Mouse (Mus musculus) liver, embryonic 15.5 days (tissue): ENCODE measurements around the gene Stxbp3. TPM values are rescaled to one million over a fixed set of nuclear protein-coding genes. Genes with fewer than 3 reads are reported as not detected.
A peak's percentile ranks its signal among the peaks of the same experiment; 100 is the strongest.
"Not testable (repeated sequence)": the region's sequence is repeated elsewhere in the genome, so short reads cannot be mapped to it uniquely, and the experiment has no call there.

Experiments
- ATAC-seq: fragments of 200-750 bp; cut with Nextera tagmentation; 2 replicates; pipeline ENCODE4 v1.8.0; 2017; ENCODE audit warnings: moderate number of reproducible peaks, mild to moderate bottlenecking, moderate library complexity; ENCODE audit not compliant: insufficient read depth
- H3K27ac ChIP-seq: fragments of 300-500 bp; sonication (generic); replicated peaks from 2 replicates; pipeline ENCODE4 v1.5.1; 2015; ENCODE audit warnings: mild to moderate bottlenecking, inconsistent platforms
- H3K27me3 ChIP-seq: fragments of 300-500 bp; sonication (generic); 2 replicates; pipeline ENCODE4 v1.6.1; 2015; ENCODE audit warnings: mild to moderate bottlenecking, inconsistent platforms
- H3K36me3 ChIP-seq: fragments of 300-500 bp; sonication (generic); replicated peaks from 2 replicates; pipeline ENCODE4 v1.6.1; 2015; ENCODE audit warnings: moderate library complexity, mild to moderate bottlenecking, inconsistent platforms
- H3K4me1 ChIP-seq: fragments of 300-500 bp; sonication (generic); replicated peaks from 2 replicates; pipeline ENCODE4 v1.6.1; 2015; ENCODE audit warnings: inconsistent platforms
- H3K4me2 ChIP-seq: fragments of 300-500 bp; sonication (generic); 2 replicates; pipeline ENCODE4 v1.6.1; 2015; ENCODE audit warnings: moderate library complexity, mild to moderate bottlenecking, inconsistent platforms
- H3K4me3 ChIP-seq: fragments of 300-500 bp; sonication (generic); replicated peaks from 2 replicates; pipeline ENCODE4 v1.5.1; 2015; ENCODE audit warnings: mild to moderate bottlenecking, inconsistent platforms
- H3K9ac ChIP-seq: fragments of 300-500 bp; sonication (generic); 2 replicates; pipeline ENCODE4 v1.6.1; 2015; ENCODE audit warnings: moderate library complexity, mild to moderate bottlenecking, inconsistent platforms
- H3K9me3 ChIP-seq: fragments of 300-500 bp; sonication (generic); replicated peaks from 2 replicates; pipeline ENCODE4 v1.6.1; 2016; ENCODE audit warnings: inconsistent platforms
- WGBS: fragments of 180-500 bp; shearing (Covaris S2); methylation state at CpG from one replicate; pipeline ENCODE4 v1.1.7; 2015; ENCODE audit warnings: mixed read lengths; ENCODE audit not compliant: insufficient replicate concordance; 5-methylcytosine and 5-hydroxymethylcytosine counted together
- polyA plus RNA-seq: library from polyadenylated mRNA; unstranded; fragments of >200 nt; fragmentation: Nextera tagmentation; extraction: Ambion mirVana; gene quantifications from 2 replicates; pipeline ENCODE4 v1.2.1, GENCODE M21; 2015

Gene Stxbp3
- polyA plus RNA-seq: 16.8 and 19.2 TPM in 2 replicates

DNA sequence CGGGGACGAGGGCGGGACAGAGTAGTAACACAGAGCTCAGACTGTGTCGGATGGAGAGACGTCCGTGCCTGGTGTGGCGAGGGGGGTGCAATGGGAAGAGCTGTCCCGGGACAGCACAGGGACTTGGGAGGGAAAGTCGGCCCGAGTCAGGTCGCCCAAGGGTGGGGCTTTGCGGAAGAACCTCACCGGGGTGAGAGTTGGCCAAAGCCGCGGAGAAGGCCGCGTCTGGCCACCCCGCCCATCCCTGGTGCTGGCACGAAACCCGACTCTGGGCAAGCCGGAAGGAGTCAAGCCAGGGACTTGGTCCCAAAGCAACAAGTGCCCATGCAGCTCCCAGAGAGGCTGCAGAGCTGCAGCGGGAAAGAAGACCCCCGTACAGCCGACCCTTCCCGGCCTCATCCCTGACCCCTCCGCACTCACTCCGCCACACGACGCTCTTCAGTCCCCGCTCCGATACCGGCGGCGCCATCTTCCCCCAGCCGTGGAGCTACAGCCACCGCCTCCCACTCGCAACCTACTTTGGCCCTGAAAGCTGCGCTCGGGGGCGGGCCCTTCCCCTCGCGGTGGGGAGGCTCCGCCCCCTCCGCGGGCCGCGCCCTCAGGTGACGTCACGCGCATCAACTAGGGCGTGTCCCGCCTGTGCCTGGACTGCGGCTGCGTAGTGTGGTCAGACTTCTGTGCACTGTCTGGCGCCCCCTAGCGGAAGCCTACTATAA is at the start of gene Stxbp3:
Stxbp3 (minus strand) TSS at position 527 of the 716 bp plus-strand sequence.
- WGBS: under 1% methylated on average over 56 of the region's 56 CpGs
- peak; percentile 92 for ATAC-seq
- Histone ChIP-seq H3K4me3 (peak within 1 kb of the TSS; percentile 88), H3K27ac (peak within 1 kb of the TSS; percentile 97), H3K9me3 (no peaks in the 10 kb centered on the region), H3K4me1 (peaks cover 24% of the 10 kb centered on the region), H3K9ac (peak within 1 kb of the TSS; percentile 83), H3K4me2 (peak within 1 kb of the TSS; percentile 82), H3K27me3 (peaks cover 3% of the 10 kb centered on the region; the same call in 1 of the 2 replicates), H3K36me3 (no peaks in the 10 kb centered on the region)

GRCm38 (mm10) chr3:108889908-108890307 is 49.6 kb upstream of the Stxbp3 start, which contains the start of gene Fndc7:
TSS of gene Fndc7 (minus strand) at chr3:108890008.
- H3K27me3 ChIP-seq: no peaks in the 10 kb centered on the region
- H3K4me2 ChIP-seq: no peak within 1 kb of the TSS
- no peak for ATAC-seq
- no peak within 1 kb of the TSS for H3K27ac ChIP-seq
- H3K4me3 ChIP-seq: no peak within 1 kb of the TSS
- 68% methylated on average over 1 of the region's 1 CpGs for WGBS
- H3K36me3 ChIP-seq: no peaks in the 10 kb centered on the region
- H3K4me1 ChIP-seq: peaks cover 14% of the 10 kb centered on the region
- H3K9ac ChIP-seq: no peak within 1 kb of the TSS
- no peaks in the 10 kb centered on the region for H3K9me3 ChIP-seq

- no peak for ATAC-seq
- Histone ChIP-seq H3K4me3 (no peak overlapping the region), H3K4me1 (peaks cover 16% of the 10 kb centered on the region), H3K9ac (no peak overlapping the region), H3K9me3 (no peaks in the 10 kb centered on the region), H3K27ac (no peak overlapping the region), H3K27me3 (no peaks in the 10 kb centered on the region), H3K36me3 (no peaks in the 10 kb centered on the region), H3K4me2 (no peak overlapping the region)
- 75% methylated on average over 3 of the region's 3 CpGs for WGBS
These were observed 47.3 kb upstream of the Stxbp3 start for GRCm38 (mm10) chr3:108887618-108887975.

GRCm38 (mm10) chr3:108886934-108887617 is 46.8 kb upstream of the Stxbp3 start:
- Histone ChIP-seq H3K36me3 (no peaks in the 10 kb centered on the region), H3K9me3 (no peaks in the 10 kb centered on the region), H3K4me2 (no peak overlapping the region), H3K27ac (no peak overlapping the region), H3K4me1 (peaks cover 16% of the 10 kb centered on the region), H3K27me3 (no peaks in the 10 kb centered on the region), H3K4me3 (no peak overlapping the region), H3K9ac (no peak overlapping the region)
- no peak for ATAC-seq
- 60% methylated on average over 12 of the region's 12 CpGs for WGBS

- no peak overlapping the region for H3K4me2 ChIP-seq
- H3K9ac ChIP-seq: no peak overlapping the region
- no peaks in the 10 kb centered on the region for H3K36me3 ChIP-seq
- H3K4me3 ChIP-seq: no peak overlapping the region
- H3K9me3 ChIP-seq: no peaks in the 10 kb centered on the region
- peaks cover 18% of the 10 kb centered on the region for H3K4me1 ChIP-seq
- ATAC-seq: peak; percentile 31; the same call in 1 of the 2 replicates
- WGBS: 25% methylated on average over 9 of the region's 9 CpGs
- H3K27ac ChIP-seq: no peak overlapping the region
- H3K27me3 ChIP-seq: no peaks in the 10 kb centered on the region
These were observed 45.6 kb upstream of the Stxbp3 start for GRCm38 (mm10) chr3:108885686-108886530.

- Histone ChIP-seq H3K27ac (no peak overlapping the region), H3K4me2 (no peak overlapping the region), H3K9me3 (no peaks in the 10 kb centered on the region), H3K9ac (no peak overlapping the region), H3K4me1 (peaks cover 18% of the 10 kb centered on the region), H3K4me3 (no peak overlapping the region), H3K27me3 (no peaks in the 10 kb centered on the region), H3K36me3 (no peaks in the 10 kb centered on the region)
- WGBS: 29% methylated on average over 8 of the region's 8 CpGs
- ATAC-seq: no peak
These were observed 44.5 kb upstream of the Stxbp3 start for GRCm38 (mm10) chr3:108884706-108885289.

DNA sequence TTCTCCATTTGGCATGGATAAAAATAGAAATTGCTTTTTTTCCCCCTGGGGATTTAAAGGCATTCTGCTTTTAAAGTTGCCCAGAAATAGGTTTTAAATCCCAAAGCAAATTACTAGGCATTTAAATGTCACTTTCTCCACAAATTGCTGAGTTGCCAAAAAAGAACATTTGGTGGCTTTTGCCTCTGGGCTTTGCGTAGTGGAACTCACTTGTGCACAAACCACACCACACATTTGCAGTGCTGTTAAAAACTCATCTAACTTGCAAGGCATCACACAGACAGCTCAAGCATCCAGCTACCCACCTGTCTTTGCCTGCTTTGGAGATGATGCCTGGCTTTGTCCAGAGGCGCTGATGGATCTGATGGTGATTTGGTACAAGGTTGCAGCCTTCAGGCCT is 42.7 kb upstream of the Stxbp3 start:
- no peak for ATAC-seq

GRCm38 (mm10) chr3:108881873-108882272 is 41.5 kb upstream of the Stxbp3 start:
- not testable (repeated sequence) for H3K4me2 ChIP-seq, H3K9me3 ChIP-seq, H3K27me3 ChIP-seq, H3K36me3 ChIP-seq, H3K4me3 ChIP-seq, H3K27ac ChIP-seq, H3K9ac ChIP-seq, ATAC-seq
- WGBS: 56% methylated on average over 4 of the region's 4 CpGs
- peaks cover 18% of the 10 kb centered on the region for H3K4me1 ChIP-seq

More for the DNA sequence above, 42.7 kb upstream of the Stxbp3 start:
- no peak overlapping the region for H3K27ac ChIP-seq
- H3K36me3 ChIP-seq: no peaks in the 10 kb centered on the region
- H3K27me3 ChIP-seq: no peaks in the 10 kb centered on the region
- H3K9me3 ChIP-seq: no peaks in the 10 kb centered on the region
- H3K4me3 ChIP-seq: no peak overlapping the region
- H3K4me2 ChIP-seq: no peak overlapping the region
- WGBS: 76% methylated on average over 2 of the region's 2 CpGs
- H3K9ac ChIP-seq: no peak overlapping the region
- peaks cover 18% of the 10 kb centered on the region for H3K4me1 ChIP-seq

DNA sequence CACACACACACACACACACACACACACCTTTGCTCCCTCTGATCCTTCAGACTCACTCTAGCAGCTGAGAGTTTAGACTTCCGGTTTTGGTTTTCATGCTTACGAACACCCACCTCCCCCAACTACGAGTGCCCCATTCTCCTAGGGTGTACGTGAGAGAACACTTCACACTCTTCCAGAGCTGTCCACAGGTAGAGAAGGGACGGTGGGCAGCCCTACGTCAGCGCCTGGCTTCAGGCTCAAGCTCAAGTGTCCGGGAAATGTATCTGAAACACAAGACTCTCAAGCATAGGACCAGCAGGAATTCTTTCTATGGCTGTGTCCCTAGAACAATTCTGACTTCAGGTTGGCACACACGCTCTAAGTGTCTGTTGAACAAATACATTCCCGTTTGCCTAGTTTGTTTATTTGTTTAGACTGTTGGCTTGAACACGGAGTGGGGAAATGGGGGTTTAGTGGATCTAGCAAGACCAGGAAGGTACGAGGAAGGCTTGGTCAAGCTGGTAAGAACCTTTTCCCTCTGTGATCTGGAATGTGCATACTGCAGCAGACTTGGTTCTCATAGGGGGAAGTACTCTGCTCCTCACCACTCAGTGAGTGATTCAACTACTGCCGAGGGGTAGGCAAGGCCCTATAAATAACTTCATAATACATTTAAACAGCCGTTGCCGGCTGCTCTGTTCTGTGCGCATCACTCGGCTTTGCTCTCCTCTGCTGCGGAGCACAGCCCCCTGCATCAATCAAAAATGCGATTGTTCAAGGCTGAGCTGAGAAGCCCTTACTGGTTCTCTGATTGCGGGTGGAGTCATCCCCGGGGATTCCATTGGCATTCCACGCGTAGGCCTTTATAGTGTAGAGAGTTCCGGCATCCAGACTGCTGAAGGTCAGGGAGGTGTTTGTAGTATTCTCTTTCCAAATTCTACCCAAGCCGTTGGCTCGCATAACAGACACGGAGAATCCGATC is 40.5 kb upstream of the Stxbp3 start:
- Histone ChIP-seq H3K4me1 (peaks cover 12% of the 10 kb centered on the region; the same call in 1 of the 2 replicates), H3K27me3 (no peaks in the 10 kb centered on the region), H3K36me3 (no peaks in the 10 kb centered on the region), H3K4me3 (no peak overlapping the region), H3K9me3 (no peaks in the 10 kb centered on the region), H3K4me2 (peak overlapping the region; percentile 33; the same call in 1 of the 2 replicates), H3K9ac (no peak overlapping the region), H3K27ac (peak overlapping the region; percentile 29; the same call in 1 of the 2 replicates)
- ATAC-seq: no peak; the same call in 1 of the 2 replicates
- 46% methylated on average over 28 of the region's 28 CpGs for WGBS
